Mouse (Mus musculus) spleen, adult 2 months (tissue): ENCODE results near the gene Chaf1a. TPM values are rescaled to one million over a fixed set of nuclear protein-coding genes. Genes with fewer than 3 reads are reported as not detected.

Source experiments
- DNase-seq, 2 experiments: peaks; one replicate each; pipeline versions ENCODE4 v3.0.0 to v3.0.0-alpha.2; 2012 to 2021; ENCODE audit warnings: low spot score in 2 of 2, low read depth in 1 of 2
- H3K27ac ChIP-seq: fragments of 200-500 bp; 2 replicates; pipeline ENCODE4 v1.5.1; 2012; ENCODE audit warnings: low read length, inconsistent platforms; ENCODE audit not compliant: insufficient read depth
- H3K27me3 ChIP-seq: fragments of 200-500 bp; 2 replicates; pipeline ENCODE4 v1.6.1; 2012; ENCODE audit warnings: mild to moderate bottlenecking, moderate library complexity, low read length, inconsistent platforms; ENCODE audit not compliant: control insufficient read depth, insufficient read depth
- H3K36me3 ChIP-seq: fragments of 200-500 bp; 2 replicates; pipeline ENCODE4 v1.6.1; 2012; ENCODE audit warnings: mild to moderate bottlenecking, low read length, inconsistent platforms; ENCODE audit not compliant: control insufficient read depth, insufficient read depth
- H3K4me1 ChIP-seq: fragments of 200-500 bp; 2 replicates; pipeline ENCODE4 v1.6.1; 2011; ENCODE audit warnings: inconsistent platforms; ENCODE audit not compliant: control insufficient read depth, insufficient read depth, insufficient read length
- H3K4me3 ChIP-seq: fragments of 200-500 bp; 2 replicates; pipeline ENCODE4 v1.5.1; 2011; ENCODE audit warnings: mild to moderate bottlenecking, inconsistent platforms; ENCODE audit not compliant: insufficient read depth, insufficient read length; ENCODE audit errors: extremely low read depth
- CTCF ChIP-seq: fragments of 200-500 bp; IDR thresholded peaks from 2 replicates; pipeline ENCODE4 v1.5.1; 2011; ENCODE audit warnings: mild to moderate bottlenecking, inconsistent platforms; ENCODE audit not compliant: insufficient read depth, insufficient read length, insufficient replicate concordance; ENCODE audit errors: extremely low read depth
- POLR2A ChIP-seq: fragments of 200-500 bp; IDR thresholded peaks from 2 replicates; pipeline ENCODE4 v1.6.1; 2011; ENCODE audit warnings: low read depth, low read length, inconsistent platforms
- WGBS: fragments of 180-500 bp; shearing (Covaris S2); methylation state at CpG from one replicate; pipeline ENCODE4 v1.1.7; 2018; 5-methylcytosine and 5-hydroxymethylcytosine counted together
- polyA plus RNA-seq: library from polyadenylated mRNA; depleted of rRNA; stranded (reverse); fragments of >200 nt; gene quantifications from 2 replicates; pipeline ENCODE4 v1.2.3, GENCODE M21; 2012

The Chaf1a gene
- polyA plus RNA-seq, 1 experiment: 2.8 TPM

- H3K27me3 ChIP-seq: no peaks in the 10 kb centered on the region
- H3K4me1 ChIP-seq: no peaks in the 10 kb centered on the region
- H3K36me3 ChIP-seq: no peaks in the 10 kb centered on the region
- DNase-seq: no peak
- H3K4me3 ChIP-seq: no peak overlapping the region
- H3K27ac ChIP-seq: no peak overlapping the region
- TF ChIP-seq CTCF (no peak), POLR2A (no peak)
- 60% methylated on average over 2 of the region's 2 CpGs for WGBS
Observed at GRCm38 (mm10) chr17:56107736-56108135, 67.5 kb downstream of the Chaf1a start.

- H3K36me3 ChIP-seq: no peaks in the 10 kb centered on the region
- TF ChIP-seq CTCF: no peak
- TF ChIP-seq POLR2A: no peak
- H3K4me1 ChIP-seq: no peaks in the 10 kb centered on the region
- H3K27ac ChIP-seq: no peak overlapping the region
- DNase-seq: no peak
- H3K27me3 ChIP-seq: no peaks in the 10 kb centered on the region
- 89% methylated on average over 6 of the region's 6 CpGs for WGBS
- H3K4me3 ChIP-seq: no peak overlapping the region
Observed at GRCm38 (mm10) chr17:56108334-56109044, 68.2 kb downstream of the Chaf1a start.

GRCm38 (mm10) chr17:56109219-56110051, 69.2 kb downstream of the Chaf1a start, which contains the start of gene Plin4:
Gene Plin4 (minus strand): TSS chr17:56109803.
- Histone ChIP-seq H3K27ac (no peak within 1 kb of the TSS), H3K27me3 (no peaks in the 10 kb centered on the region), H3K4me3 (no peak within 1 kb of the TSS), H3K4me1 (no peaks in the 10 kb centered on the region), H3K36me3 (no peaks in the 10 kb centered on the region)
- no peak for DNase-seq
- 86% methylated on average over 10 of the region's 10 CpGs for WGBS
- TF ChIP-seq POLR2A (no peak), CTCF (no peak)

- WGBS: 74% methylated on average over 4 of the region's 4 CpGs
- TF ChIP-seq POLR2A: no peak
- TF ChIP-seq CTCF: no peak
Observed at GRCm38 (mm10) chr17:56110571-56110970, 70.3 kb downstream of the Chaf1a start.

GRCm38 (mm10) chr17:56111021-56111420, 70.8 kb downstream of the Chaf1a start:
- TF ChIP-seq POLR2A: no peak
- TF ChIP-seq CTCF: no peak

More at GRCm38 (mm10) chr17:56110571-56110970, 70.3 kb downstream of the Chaf1a start:
- DNase-seq: no peak
- H3K27ac ChIP-seq: no peak overlapping the region
- H3K27me3 ChIP-seq: no peaks in the 10 kb centered on the region
- no peaks in the 10 kb centered on the region for H3K4me1 ChIP-seq
- no peaks in the 10 kb centered on the region for H3K36me3 ChIP-seq
- no peak overlapping the region for H3K4me3 ChIP-seq

GRCm38 (mm10) chr17:56111864-56112263, 71.6 kb downstream of the Chaf1a start:
- no peak overlapping the region for H3K27ac ChIP-seq
- H3K4me1 ChIP-seq: no peaks in the 10 kb centered on the region
- 50% methylated on average over 5 of the region's 5 CpGs for WGBS
- no peaks in the 10 kb centered on the region for H3K36me3 ChIP-seq
- TF ChIP-seq POLR2A (no peak), CTCF (peak; percentile 83; the same call in 1 of the 2 replicates)
- peak; percentile 37 to 45 for DNase-seq
- no peaks in the 10 kb centered on the region for H3K27me3 ChIP-seq
- no peak overlapping the region for H3K4me3 ChIP-seq

More at GRCm38 (mm10) chr17:56111021-56111420, 70.8 kb downstream of the Chaf1a start:
- H3K36me3 ChIP-seq: no peaks in the 10 kb centered on the region
- no peak overlapping the region for H3K27ac ChIP-seq
- WGBS: 48% methylated on average over 1 of the region's 1 CpGs
- no peaks in the 10 kb centered on the region for H3K27me3 ChIP-seq
- H3K4me3 ChIP-seq: no peak overlapping the region
- H3K4me1 ChIP-seq: no peaks in the 10 kb centered on the region
- no peak for DNase-seq

GRCm38 (mm10) chr17:56112743-56113142, 72.5 kb downstream of the Chaf1a start:
- Histone ChIP-seq H3K27ac (no peak overlapping the region), H3K27me3 (peaks cover 3% of the 10 kb centered on the region), H3K4me3 (no peak overlapping the region), H3K36me3 (no peaks in the 10 kb centered on the region), H3K4me1 (peaks cover 4% of the 10 kb centered on the region; the same call in 1 of the 2 replicates)
- 91% methylated on average over 3 of the region's 3 CpGs for WGBS
- no peak for DNase-seq
- TF ChIP-seq POLR2A (no peak), CTCF (no peak)
